Mouse (Mus musculus): Measurements from ENCODE around the gene Mtor. TPM values are rescaled to one million over a fixed set of nuclear protein-coding genes. Genes with fewer than 3 reads are reported as not detected.

Mtor gene
- polyA plus RNA-seq, 1 experiment from 2014 or later: 36.1 TPM

DNA sequence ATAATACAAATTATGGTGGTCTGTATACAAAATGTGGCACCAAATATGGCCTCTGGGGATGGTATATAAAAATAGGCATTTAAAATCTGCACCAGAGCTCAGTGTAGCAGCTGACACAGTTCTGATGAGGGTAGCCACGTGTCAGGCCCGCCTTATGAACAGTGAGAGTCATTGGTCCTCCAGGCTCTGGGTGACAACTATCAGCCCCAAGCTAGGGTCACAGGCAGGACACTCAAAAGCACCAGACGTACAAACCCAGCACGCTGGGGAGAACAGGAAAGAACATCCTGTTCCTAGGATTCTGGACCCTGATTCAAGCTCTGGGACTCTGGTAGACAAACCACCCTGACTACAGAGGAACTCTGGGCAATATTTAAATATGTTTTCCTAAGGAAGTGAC, 13.9 kb upstream of the Mtor start:
- Histone ChIP-seq H3K36me3 (replicated peaks; ENCODE audit: control insufficient read depth, insufficient read depth) (no peaks in the 10 kb centered on the region), H3K27ac (no peak overlapping the region), H3K4me2 (replicated peaks) (no peak overlapping the region), H3K9ac (no peak overlapping the region), H3K27me3 (ENCODE audit: control insufficient read depth, insufficient read depth, low read length) (no peaks in the 10 kb centered on the region), H3K9me3 (ENCODE audit: control insufficient read depth, low read length) (no peaks in the 10 kb centered on the region), H3K4me1 (replicated peaks; ENCODE audit: control insufficient read depth, insufficient read depth, low read length) (no peaks in the 10 kb centered on the region; the same call in 1 of the 2 replicates), H3K4me3 (replicated peaks; ENCODE audit: low read length) (no peak overlapping the region)
- no peak for ATAC-seq (ENCODE audit: low FRiP score)
- no peak for DNase-seq (ENCODE audit: low spot score)
- WGBS: 84% methylated on average over 4 of the region's 4 CpGs

GRCm38 (mm10) chr4:148435106-148435505, 13.3 kb upstream of the Mtor start:
- DNase-seq (ENCODE audit: low spot score): no peak
- no peaks in the 10 kb centered on the region for H3K36me3 ChIP-seq (replicated peaks; ENCODE audit: control insufficient read depth, insufficient read depth)
- no peaks in the 10 kb centered on the region for H3K9me3 ChIP-seq (ENCODE audit: control insufficient read depth, low read length)
- H3K27ac ChIP-seq: no peak overlapping the region
- no peaks in the 10 kb centered on the region for H3K4me1 ChIP-seq (replicated peaks; ENCODE audit: control insufficient read depth, insufficient read depth, low read length)
- 83% methylated on average over 3 of the region's 3 CpGs for WGBS
- H3K9ac ChIP-seq: no peak overlapping the region
- no peak for ATAC-seq (ENCODE audit: low FRiP score)
- no peak overlapping the region for H3K4me3 ChIP-seq (replicated peaks; ENCODE audit: low read length)
- no peaks in the 10 kb centered on the region for H3K27me3 ChIP-seq (ENCODE audit: control insufficient read depth, insufficient read depth, low read length)
- no peak overlapping the region for H3K4me2 ChIP-seq (replicated peaks)

DNA sequence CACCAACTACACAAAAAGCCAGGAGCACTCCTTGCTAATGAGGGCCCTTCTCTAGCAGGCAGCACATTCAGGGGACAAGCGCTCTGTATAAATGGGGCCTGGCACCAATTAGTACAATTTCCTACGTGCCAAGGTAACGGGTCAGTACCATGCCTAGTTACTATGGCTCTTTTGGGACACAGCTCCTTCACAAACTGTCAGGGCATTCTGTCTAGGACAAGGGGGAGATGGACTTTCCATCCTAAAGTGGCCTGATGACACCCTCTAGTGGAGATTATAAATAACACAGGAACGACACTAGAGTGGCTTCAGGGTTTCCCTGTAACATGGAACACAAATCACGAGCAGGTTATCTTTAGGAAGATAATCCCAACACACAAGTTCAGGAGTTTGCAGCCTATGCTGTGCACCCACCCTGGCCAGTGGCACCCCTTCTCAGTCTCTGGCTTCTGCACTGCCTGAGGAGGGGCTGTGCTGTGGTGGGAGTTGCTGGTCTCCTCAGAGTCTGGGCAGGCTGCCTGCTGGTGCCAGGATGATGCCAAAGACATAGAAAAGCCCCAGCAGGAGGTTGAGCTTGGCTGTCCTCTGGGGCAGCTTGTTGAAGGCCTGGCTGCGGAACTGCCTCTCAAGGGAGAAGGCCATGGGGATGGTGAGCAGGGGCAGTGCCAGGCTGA, 12.6 kb upstream of the Mtor start:
- Histone ChIP-seq H3K4me1 (replicated peaks; ENCODE audit: control insufficient read depth, insufficient read depth, low read length) (no peaks in the 10 kb centered on the region), H3K9me3 (ENCODE audit: control insufficient read depth, low read length) (no peaks in the 10 kb centered on the region), H3K9ac (no peak overlapping the region), H3K4me3 (replicated peaks; ENCODE audit: low read length) (no peak overlapping the region), H3K27ac (no peak overlapping the region), H3K27me3 (ENCODE audit: control insufficient read depth, insufficient read depth, low read length) (no peaks in the 10 kb centered on the region), H3K4me2 (replicated peaks) (no peak overlapping the region), H3K36me3 (replicated peaks; ENCODE audit: control insufficient read depth, insufficient read depth) (no peaks in the 10 kb centered on the region)
- WGBS: 53% methylated on average over 6 of the region's 6 CpGs
- ATAC-seq (ENCODE audit: low FRiP score) (peak; percentile 57), DNase-seq (ENCODE audit: low spot score) (peak; percentile 69)

DNA sequence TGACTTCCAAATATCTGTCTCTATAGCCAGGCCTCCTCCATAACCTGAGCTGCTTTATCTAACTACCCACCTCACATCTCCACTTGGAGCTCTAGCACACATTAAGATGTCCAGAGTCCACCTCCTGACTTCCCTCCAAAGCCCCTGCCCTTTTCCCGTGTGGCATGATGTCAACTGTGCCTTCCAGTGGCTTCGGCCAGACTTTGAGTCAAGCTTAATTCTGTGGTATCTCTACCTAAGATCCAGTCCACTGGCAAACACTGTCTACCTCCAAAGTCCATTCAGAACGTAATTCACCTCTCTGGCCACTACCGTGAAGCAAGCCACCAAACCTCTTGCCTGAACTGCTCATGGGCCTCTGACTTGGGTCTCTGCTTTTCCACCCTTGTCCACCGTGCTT, 6.5 kb upstream of the Mtor start:
- H3K36me3 ChIP-seq (replicated peaks; ENCODE audit: control insufficient read depth, insufficient read depth): no peaks in the 10 kb centered on the region
- peaks cover 19% of the 10 kb centered on the region for H3K4me1 ChIP-seq (replicated peaks; ENCODE audit: control insufficient read depth, insufficient read depth, low read length)
- no peak overlapping the region for H3K4me2 ChIP-seq (replicated peaks)
- DNase-seq (ENCODE audit: low spot score): no peak
- H3K27ac ChIP-seq: no peak overlapping the region
- H3K9me3 ChIP-seq (ENCODE audit: control insufficient read depth, low read length): no peaks in the 10 kb centered on the region
- no peak overlapping the region for H3K4me3 ChIP-seq (replicated peaks; ENCODE audit: low read length)
- no peak overlapping the region for H3K9ac ChIP-seq
- H3K27me3 ChIP-seq (ENCODE audit: control insufficient read depth, insufficient read depth, low read length): no peaks in the 10 kb centered on the region
- ATAC-seq (ENCODE audit: low FRiP score): no peak
- WGBS: 92% methylated on average over 5 of the region's 5 CpGs

- no peak overlapping the region for H3K4me3 ChIP-seq (replicated peaks; ENCODE audit: low read length)
- no peak overlapping the region for H3K4me2 ChIP-seq (replicated peaks)
- no peaks in the 10 kb centered on the region for H3K9me3 ChIP-seq (ENCODE audit: control insufficient read depth, low read length)
- WGBS: 83% methylated on average over 7 of the region's 7 CpGs
- peaks cover 21% of the 10 kb centered on the region for H3K4me1 ChIP-seq (replicated peaks; ENCODE audit: control insufficient read depth, insufficient read depth, low read length)
- H3K9ac ChIP-seq: no peak overlapping the region
- H3K27ac ChIP-seq: no peak overlapping the region
- ATAC-seq (ENCODE audit: low FRiP score) (no peak), DNase-seq (ENCODE audit: low spot score) (no peak)
- H3K27me3 ChIP-seq (ENCODE audit: control insufficient read depth, insufficient read depth, low read length): no peaks in the 10 kb centered on the region
- no peaks in the 10 kb centered on the region for H3K36me3 ChIP-seq (replicated peaks; ENCODE audit: control insufficient read depth, insufficient read depth)
Measured at GRCm38 (mm10) chr4:148442598-148442997, 5.8 kb upstream of the Mtor start.

DNA sequence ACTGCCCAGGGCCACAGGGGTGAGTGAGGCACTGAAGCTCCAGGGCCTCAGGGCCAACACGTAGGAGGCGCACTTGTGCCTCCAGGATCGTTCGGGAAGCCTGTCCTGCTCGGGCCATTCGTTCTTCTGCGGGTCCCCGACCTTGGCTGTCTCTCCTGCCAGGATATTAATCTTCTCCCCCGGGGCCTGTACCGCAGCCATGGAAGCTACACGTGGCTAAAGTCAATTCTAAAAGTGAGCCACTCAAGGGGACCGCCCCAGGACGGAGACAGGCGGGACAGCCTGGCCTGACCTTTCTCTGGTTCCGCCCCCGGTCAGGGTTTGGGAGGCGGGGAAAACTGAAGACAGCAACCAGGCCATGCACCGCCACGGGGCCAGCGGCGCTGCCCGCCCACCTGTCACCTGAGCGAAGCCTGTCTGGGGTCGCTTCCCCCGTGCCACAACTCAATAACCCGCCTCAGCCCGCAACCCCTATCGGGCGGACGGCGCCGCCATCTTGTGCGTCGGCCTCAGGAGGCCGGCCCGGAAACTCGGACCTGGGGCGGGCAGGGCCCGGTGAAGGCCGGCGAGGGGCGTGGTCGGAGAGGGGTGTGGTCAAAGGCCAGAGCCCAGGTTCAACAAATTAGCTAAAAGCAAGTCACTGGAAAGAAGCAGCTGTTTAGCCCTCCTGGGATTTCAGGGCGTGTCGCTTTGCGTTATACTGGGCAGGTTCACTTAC, 4.0 kb upstream of the Mtor start, which contains the start of gene Ubiad1:
Gene Ubiad1 (minus strand): TSS at position 522 of the 718 bp plus-strand sequence.
- peak; percentile 22; the same call in 1 of the 2 replicates for ATAC-seq (ENCODE audit: low FRiP score)
- Histone ChIP-seq H3K4me2 (replicated peaks) (peak within 1 kb of the TSS; percentile 63), H3K36me3 (replicated peaks; ENCODE audit: control insufficient read depth, insufficient read depth) (no peaks in the 10 kb centered on the region), H3K4me1 (replicated peaks; ENCODE audit: control insufficient read depth, insufficient read depth, low read length) (peaks cover 27% of the 10 kb centered on the region), H3K9ac (peak within 1 kb of the TSS; percentile 65), H3K4me3 (replicated peaks; ENCODE audit: low read length) (peak within 1 kb of the TSS; percentile 53), H3K27me3 (ENCODE audit: control insufficient read depth, insufficient read depth, low read length) (no peaks in the 10 kb centered on the region), H3K9me3 (ENCODE audit: control insufficient read depth, low read length) (no peaks in the 10 kb centered on the region), H3K27ac (0 out of 2 replicates have a peak within 1 kb of the TSS, but pooled peaks have one; percentile 28)
- peak; percentile 73 for DNase-seq (ENCODE audit: low spot score)
- WGBS: under 1% methylated on average over 46 of the region's 46 CpGs

GRCm38 (mm10) chr4:148448853-148449245, 438 bp downstream of the Mtor start:
- H3K4me1 ChIP-seq (replicated peaks; ENCODE audit: control insufficient read depth, insufficient read depth, low read length): peaks cover 25% of the 10 kb centered on the region
- WGBS: under 1% methylated on average over 15 of the region's 15 CpGs
- H3K36me3 ChIP-seq (replicated peaks; ENCODE audit: control insufficient read depth, insufficient read depth): peaks cover 17% of the 10 kb centered on the region
- peak overlapping the region; percentile 92 for H3K4me3 ChIP-seq (replicated peaks; ENCODE audit: low read length)
- DNase-seq (ENCODE audit: low spot score) (no peak), ATAC-seq (ENCODE audit: low FRiP score) (no peak)
- H3K27ac ChIP-seq: peak overlapping the region; percentile 85
- H3K27me3 ChIP-seq (ENCODE audit: control insufficient read depth, insufficient read depth, low read length): no peaks in the 10 kb centered on the region
- peak overlapping the region; percentile 67 for H3K4me2 ChIP-seq (replicated peaks)
- H3K9ac ChIP-seq: peak overlapping the region; percentile 86
- no peaks in the 10 kb centered on the region for H3K9me3 ChIP-seq (ENCODE audit: control insufficient read depth, low read length)

DNA sequence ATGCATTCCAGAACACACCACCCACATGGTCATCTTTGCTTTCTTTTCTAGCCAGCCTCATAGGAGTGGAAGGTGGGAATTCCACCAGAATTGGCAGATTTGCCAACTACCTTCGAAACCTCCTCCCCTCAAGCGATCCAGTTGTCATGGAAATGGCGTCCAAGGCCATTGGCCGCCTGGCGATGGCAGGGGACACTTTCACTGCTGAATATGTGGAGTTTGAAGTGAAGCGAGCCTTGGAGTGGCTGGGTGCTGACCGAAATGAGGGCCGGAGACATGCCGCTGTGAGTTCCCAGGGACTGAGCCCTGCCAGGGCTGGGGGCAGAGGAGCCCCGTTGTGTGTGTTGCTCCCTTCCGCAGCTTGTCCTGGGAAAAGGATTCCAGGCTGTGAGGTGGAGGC, 5.3 kb downstream of the Mtor start:
- DNase-seq (ENCODE audit: low spot score): no peak
- Histone ChIP-seq H3K27ac (no peak overlapping the region), H3K36me3 (replicated peaks; ENCODE audit: control insufficient read depth, insufficient read depth) (peaks cover 66% of the 10 kb centered on the region), H3K4me3 (replicated peaks; ENCODE audit: low read length) (no peak overlapping the region), H3K4me1 (replicated peaks; ENCODE audit: control insufficient read depth, insufficient read depth, low read length) (peaks cover 7% of the 10 kb centered on the region), H3K9ac (no peak overlapping the region), H3K4me2 (replicated peaks) (no peak overlapping the region), H3K27me3 (ENCODE audit: control insufficient read depth, insufficient read depth, low read length) (no peaks in the 10 kb centered on the region), H3K9me3 (ENCODE audit: control insufficient read depth, low read length) (no peaks in the 10 kb centered on the region)
- 94% methylated on average over 11 of the region's 11 CpGs for WGBS
- no peak for ATAC-seq (ENCODE audit: low FRiP score)

GRCm38 (mm10) chr4:148455477-148456025, 7.1 kb downstream of the Mtor start:
- no peak overlapping the region for H3K4me3 ChIP-seq (replicated peaks; ENCODE audit: low read length)
- DNase-seq (ENCODE audit: low spot score) (no peak), ATAC-seq (ENCODE audit: low FRiP score) (no peak)
- H3K9ac ChIP-seq: no peak overlapping the region
- H3K9me3 ChIP-seq (ENCODE audit: control insufficient read depth, low read length): no peaks in the 10 kb centered on the region
- no peak overlapping the region for H3K27ac ChIP-seq
- H3K36me3 ChIP-seq (replicated peaks; ENCODE audit: control insufficient read depth, insufficient read depth): peaks cover 82% of the 10 kb centered on the region
- H3K4me2 ChIP-seq (replicated peaks): no peak overlapping the region
- no peaks in the 10 kb centered on the region; the same call in 1 of the 2 replicates for H3K4me1 ChIP-seq (replicated peaks; ENCODE audit: control insufficient read depth, insufficient read depth, low read length)
- WGBS: 96% methylated on average over 5 of the region's 5 CpGs
- no peaks in the 10 kb centered on the region for H3K27me3 ChIP-seq (ENCODE audit: control insufficient read depth, insufficient read depth, low read length)

All from hindbrain, embryonic 14.5 days (tissue).